Mouse (Mus musculus) adrenal gland, postnatal 14 days (tissue): ENCODE results near the gene Stk16. TPM values are rescaled to one million over a fixed set of nuclear protein-coding genes. Genes with fewer than 3 reads are reported as not detected.

Source experiments
- DNase-seq: peaks from one replicate; pipeline ENCODE4 v3.0.0; 2021; ENCODE audit warnings: mixed read lengths
- long read RNA-seq, 2 experiments: library from polyadenylated mRNA; stranded (forward); transcript quantifications; one replicate each; pipeline ENCODE4 v2.0.0; 2021
- total RNA-seq: library from RNA; stranded (reverse); gene quantifications from 2 replicates; pipeline ENCODE4 v1.2.3, GENCODE M21; 2021

Gene Stk16
- total RNA-seq, result 95.6 and 104 TPM in 2 replicates
- long read RNA-seq, experiment 1, transcript Stk16-201 (8 exons, 2,876 nt), result major isoform, 67 of 102 reads
- long read RNA-seq, experiment 1, partial matches to known transcripts, result 1 of 102 reads
- long read RNA-seq, experiment 1, other reads (novel, unspliced or antisense), result 27 of 102 reads
- long read RNA-seq, experiment 2, transcript Stk16-201 (8 exons, 2,876 nt), result major isoform, 66 of 94 reads
- long read RNA-seq, experiment 2, partial matches to known transcripts, result 1 of 94 reads
- long read RNA-seq, experiment 2, other reads (novel, unspliced or antisense), result 21 of 94 reads

GRCm38 (mm10) chr1:75210136-75211087 lies at the start of gene Stk16, which contains the start of gene Glb1l:
Gene Stk16 (plus strand): TSS chr1:75210838.
Gene Glb1l (minus strand): TSS chr1:75210813.
- DNase-seq, result peak; percentile 98

DNA sequence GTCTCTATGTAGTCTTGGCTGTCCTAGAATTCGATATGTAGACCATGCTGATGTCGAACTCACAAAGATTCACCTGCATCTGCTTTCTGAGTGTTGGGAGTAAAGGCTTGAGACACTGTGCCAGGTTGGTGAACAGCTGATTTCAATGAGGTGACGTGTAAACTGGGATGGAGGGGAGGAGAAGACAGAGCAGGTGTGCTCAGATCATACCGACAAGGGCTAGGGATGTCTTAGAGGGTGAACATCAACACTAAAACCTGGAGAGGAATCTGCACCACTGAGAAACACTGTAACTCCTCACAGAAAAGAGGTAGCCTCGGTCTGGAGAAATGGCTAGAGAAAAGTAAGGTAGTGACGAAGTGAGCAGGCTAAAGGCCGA lies 42.6 kb upstream of the Stk16 start:
- DNase-seq, result no peak

DNA sequence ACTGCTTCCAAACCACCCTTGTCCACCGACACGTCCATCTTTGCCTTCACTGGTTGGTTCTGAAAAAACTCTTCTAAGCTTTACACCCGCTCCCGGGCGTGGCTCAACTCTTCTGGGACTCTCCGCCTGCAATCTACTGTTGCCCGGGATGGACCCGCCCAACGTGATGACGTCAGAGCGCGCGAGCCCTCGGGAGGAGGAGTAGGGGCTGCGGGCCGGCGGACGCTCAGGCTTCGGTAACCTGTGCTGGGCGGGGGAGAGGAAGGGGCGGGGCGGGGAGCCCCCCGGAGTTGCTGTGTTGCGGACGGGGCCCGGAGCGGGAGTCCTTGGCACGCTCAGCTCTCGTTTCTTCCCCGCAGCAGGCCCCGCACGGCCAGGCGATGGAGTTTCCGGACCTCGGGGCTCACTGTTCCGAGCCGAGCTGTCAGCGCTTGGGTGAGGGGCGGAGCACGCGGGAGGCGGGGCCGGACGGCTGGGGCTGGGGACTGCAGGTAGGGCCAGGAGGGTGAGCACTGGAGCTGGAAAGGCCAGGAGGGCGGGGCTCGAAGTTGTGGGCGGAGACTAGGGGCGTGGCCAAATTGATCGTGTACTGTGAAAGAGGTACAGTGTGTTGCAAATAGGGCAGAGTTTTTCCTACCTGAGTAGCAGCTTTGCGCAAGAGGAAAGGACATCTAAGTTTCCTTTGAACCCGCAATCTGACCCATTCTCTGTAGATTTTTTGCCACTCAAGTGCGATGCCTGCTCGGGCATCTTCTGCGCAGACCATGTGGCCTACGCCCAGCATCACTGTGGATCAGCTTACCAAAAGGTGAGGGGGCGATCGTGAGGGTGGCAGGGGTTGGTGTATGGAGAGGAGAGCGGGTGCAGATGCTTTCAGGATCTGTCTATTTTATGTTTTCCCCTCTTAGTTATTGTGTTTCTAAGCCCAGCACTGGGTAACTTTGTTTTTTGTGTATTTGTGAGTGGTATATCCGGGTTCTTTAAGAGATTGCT lies 41.9 kb upstream of the Stk16 start, which contains the start of gene Zfand2b:
Zfand2b (plus strand) TSS at position 175 of the 993 bp plus-strand sequence.
- peak; percentile 98 for DNase-seq

GRCm38 (mm10) chr1:75179334-75180104 lies 31.1 kb upstream of the Stk16 start:
- DNase-seq, result peak; percentile 57

- peak; percentile 93 for DNase-seq
Observed at GRCm38 (mm10) chr1:75180105-75180590, 30.5 kb upstream of the Stk16 start, which contains the start of gene Abcb6. Gene Abcb6 (minus strand): TSS chr1:75180392.

DNA sequence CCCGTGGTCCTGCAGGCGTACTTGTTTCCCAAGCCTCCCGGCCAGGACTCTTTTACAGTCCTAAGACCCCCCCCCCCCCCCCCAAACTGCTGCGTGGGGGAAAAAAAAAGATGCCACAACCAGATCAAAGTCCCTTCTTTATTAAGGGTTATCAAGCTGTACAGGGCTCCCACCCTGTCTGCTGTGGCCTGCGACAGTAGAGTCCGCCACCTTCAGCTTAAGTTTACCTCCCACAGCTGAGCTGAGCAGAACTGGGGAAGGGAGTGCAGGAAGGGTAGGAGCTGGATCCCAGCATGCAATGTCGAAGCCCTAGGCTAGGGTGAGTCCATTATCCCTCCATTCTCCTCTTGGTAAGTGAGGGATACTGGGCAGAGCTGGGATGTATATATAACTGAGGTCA lies 29.9 kb upstream of the Stk16 start:
- no peak for DNase-seq

GRCm38 (mm10) chr1:75181377-75181870 lies 29.2 kb upstream of the Stk16 start:
- DNase-seq, result no peak

GRCm38 (mm10) chr1:75182160-75182559 lies 28.5 kb upstream of the Stk16 start:
- DNase-seq, result no peak

DNA sequence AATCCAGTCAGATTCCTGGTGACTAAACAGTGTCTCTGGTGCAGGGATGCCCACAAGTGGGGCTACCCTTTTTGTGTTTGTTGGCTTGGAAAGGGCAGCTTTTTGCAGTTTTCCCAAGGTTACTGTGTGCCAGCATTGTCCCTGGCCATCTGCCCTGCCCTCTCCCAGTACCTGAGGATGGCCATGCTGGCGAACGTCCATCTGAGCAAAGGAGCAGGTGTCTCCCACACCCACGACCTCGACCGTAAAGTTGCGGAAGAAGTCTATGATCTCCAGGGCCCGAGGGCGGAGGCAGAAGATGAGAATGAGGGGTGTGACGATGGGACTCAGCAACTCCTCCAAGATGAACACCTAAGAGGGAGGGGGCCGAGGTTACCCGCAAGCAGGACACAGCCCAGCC lies 25.1 kb upstream of the Stk16 start:
- DNase-seq, result no peak

GRCm38 (mm10) chr1:75187126-75187525 lies 23.5 kb upstream of the Stk16 start:
- no peak for DNase-seq

DNA sequence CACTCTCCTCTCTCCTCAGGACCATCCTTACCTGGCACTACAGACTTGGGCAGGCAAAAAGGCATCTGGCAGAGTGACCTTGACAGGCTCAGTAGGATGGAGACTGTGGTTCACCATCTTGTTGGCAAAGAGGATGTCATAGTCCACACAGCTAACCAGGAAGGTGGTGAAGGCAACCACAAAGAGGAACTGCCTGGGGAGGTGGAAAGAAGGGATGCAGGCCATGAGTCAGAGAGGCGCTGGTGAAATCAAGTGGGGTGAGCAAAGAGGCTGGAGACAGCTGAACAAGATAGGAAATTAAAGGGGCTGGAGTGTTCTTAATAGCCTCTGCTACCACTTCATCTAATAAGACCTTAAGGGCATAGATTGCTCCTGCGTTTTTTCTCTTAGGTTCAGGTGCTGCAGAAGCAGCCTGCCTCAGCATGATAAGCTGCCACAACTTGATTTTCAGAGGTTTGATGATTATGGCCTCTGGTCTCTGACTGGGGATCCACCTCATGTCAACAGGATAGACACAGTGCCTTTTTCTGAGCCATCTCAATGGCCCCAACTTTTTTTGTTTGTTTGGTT lies 22.6 kb upstream of the Stk16 start:
- DNase-seq, result no peak

DNA sequence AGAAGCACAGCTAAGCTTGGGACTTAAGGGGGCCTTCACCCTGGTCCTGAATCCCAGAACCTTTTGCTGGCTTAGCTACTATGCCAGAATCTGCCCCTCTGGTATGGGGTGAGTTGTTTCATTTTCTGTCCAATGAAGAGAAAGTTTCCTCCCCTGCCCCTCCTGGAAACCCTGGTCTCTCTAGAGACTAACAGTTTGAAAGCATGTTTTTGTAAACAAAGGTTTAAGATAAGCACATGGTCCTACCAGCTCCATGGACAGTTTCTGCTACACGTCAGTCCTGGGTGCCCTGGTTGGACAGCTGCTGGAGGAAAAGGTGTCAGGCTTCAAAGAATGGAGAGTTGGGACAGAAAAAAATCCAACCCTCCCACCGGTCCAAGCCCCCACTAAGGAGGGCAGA lies 20.1 kb upstream of the Stk16 start:
- no peak for DNase-seq

GRCm38 (mm10) chr1:75191258-75191621 lies 19.4 kb upstream of the Stk16 start:
- no peak for DNase-seq

GRCm38 (mm10) chr1:75191622-75192402 lies 18.8 kb upstream of the Stk16 start, which contains the start of the genes Ankzf1 and Atg9a:
Gene Ankzf1 (plus strand): TSS chr1:75192151.
Gene Atg9a (minus strand): TSS chr1:75192196.
- DNase-seq, result peak; percentile 97

DNA sequence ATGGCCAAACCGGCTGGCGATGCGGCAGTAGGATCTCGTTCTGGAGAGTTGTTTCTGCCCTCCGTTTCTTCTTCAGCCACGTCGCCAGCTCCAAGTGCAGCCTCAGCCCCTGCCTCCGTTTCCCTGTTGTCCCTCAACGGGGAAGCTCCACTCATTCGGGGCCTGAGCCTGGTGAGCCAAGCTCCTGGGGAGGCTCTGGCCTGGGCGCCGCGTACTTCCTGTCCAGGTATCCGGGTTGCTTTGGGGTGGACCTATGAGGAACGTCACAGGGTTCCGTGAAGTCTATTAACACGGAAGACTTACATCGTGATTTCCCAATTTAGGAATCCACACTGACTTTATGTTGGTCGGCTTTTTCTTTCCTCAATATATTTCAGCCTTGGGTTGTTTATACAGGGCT lies 18.2 kb upstream of the Stk16 start:
- DNase-seq, result peak; percentile 69

DNA sequence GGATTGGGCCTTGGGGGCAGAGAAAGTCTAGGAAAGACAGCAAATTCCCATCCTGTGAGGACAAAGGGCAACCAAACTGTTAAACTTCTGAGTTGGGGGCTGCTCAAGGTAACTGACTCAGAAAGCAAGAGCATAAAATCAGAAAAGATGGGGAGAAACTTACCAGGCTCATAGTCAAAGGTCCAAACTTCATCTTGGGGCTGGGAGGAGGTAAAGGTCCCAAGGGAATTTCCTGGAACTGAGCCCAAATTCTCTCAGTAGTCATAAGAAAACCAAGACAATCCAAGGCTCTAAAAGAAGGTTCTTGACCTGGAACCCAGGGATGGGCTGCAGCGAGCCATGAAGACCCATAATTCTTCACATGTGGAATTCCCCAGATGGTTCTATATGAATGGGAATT lies 9.4 kb upstream of the Stk16 start:
- DNase-seq, result no peak

DNA sequence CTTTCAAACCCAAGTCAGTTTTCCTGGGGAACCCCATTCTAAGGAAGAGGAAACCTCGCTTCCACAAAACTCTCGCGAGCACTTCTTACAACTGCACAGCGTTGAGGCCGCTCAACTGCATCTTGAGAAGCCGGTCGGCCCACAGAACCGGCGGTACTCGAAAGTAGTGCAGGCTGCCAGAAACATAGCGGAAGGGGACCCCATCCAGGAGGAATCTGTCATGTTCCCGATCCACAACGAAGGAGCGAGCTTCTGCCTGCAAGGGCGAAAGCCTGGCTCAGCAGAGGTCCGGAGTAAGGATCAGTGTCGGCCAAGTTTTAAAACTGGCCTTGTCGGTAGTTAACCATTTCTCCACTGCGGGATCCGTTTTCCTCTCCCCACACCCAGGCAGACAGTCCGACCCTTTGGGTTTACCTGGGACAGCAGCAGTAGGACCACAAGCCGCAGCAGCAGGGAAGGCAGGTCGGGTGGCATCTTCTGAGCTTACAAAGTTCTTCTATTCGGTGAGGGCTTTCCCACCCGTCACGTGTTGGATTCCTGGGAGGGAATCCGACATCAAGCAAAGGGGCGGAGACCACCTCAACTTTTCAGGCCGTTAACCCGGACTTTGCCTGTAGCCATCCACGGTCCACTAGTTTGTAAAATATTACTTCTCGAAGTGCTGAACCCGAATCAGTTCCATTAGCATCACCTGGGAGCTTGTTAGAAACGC lies 1.5 kb upstream of the Stk16 start:
- DNase-seq, result peak; percentile 72

- DNase-seq, result no peak
Observed at GRCm38 (mm10) chr1:75211141-75211708, 587 bp downstream of the Stk16 start.
